Mouse (Mus musculus) embryonic facial prominence, embryonic 10.5 days (tissue): ENCODE measurements at regions not wholly inside any gene's neighbourhood (a gene's known extent, or its start where the extent isn't known, plus 50 kb on each side); places are given as distances from the start of the nearest gene placed in this dataset.

Experiments used
- DNase-seq: peaks from one replicate; pipeline ENCODE4 v3.0.0-alpha.2; 2017; ENCODE audit warnings: low spot score
- H3K27ac ChIP-seq: fragments of 300-500 bp; sonication (generic); replicated peaks from 2 replicates; pipeline ENCODE4 v1.5.1; 2016; ENCODE audit warnings: mild to moderate bottlenecking
- H3K27me3 ChIP-seq: fragments of 300-500 bp; sonication (generic); replicated peaks from 2 replicates; pipeline ENCODE4 v1.6.1; 2016; ENCODE audit warnings: low read depth, mild to moderate bottlenecking; ENCODE audit not compliant: poor library complexity, severe bottlenecking
- H3K36me3 ChIP-seq: fragments of 300-500 bp; sonication (generic); replicated peaks from 2 replicates; pipeline ENCODE4 v1.6.1; 2016; ENCODE audit warnings: mild to moderate bottlenecking, moderate library complexity
- H3K4me1 ChIP-seq: fragments of 300-500 bp; sonication (generic); 2 replicates; pipeline ENCODE4 v1.6.1; 2016
- H3K4me3 ChIP-seq: fragments of 300-500 bp; sonication (generic); 2 replicates; pipeline ENCODE4 v1.5.1; 2016; ENCODE audit warnings: mild to moderate bottlenecking, moderate library complexity
- H3K9me3 ChIP-seq: fragments of 300-500 bp; sonication (generic); 2 replicates; pipeline ENCODE4 v1.6.1; 2016; ENCODE audit warnings: mild to moderate bottlenecking
- WGBS: fragments of 180-500 bp; shearing (Covaris S2); methylation state at CpG from one replicate; pipeline ENCODE4 v1.1.7; 2016; 5-methylcytosine and 5-hydroxymethylcytosine counted together

DNA sequence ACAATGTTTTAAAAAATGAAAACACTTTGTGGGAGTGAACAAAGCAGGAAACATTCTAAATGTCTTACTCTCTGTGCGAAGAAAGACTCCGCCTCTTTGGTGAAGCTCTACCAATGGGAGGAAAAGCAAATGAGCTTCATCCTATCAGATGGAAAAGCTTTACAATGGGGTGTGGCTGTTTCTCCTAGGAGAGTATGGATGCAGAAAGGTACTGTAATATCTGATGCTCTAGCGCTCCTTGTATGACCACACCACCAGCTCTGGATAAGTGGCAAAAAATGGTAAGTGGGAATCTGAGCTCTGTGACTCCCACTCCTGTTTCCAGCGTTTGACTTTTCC lies 242.0 kb upstream of the Ank start:
- no peak for DNase-seq
- no peak overlapping the region for H3K27ac ChIP-seq
- 88% methylated on average over 4 of the region's 4 CpGs for WGBS
- no peaks in the 10 kb centered on the region for H3K9me3 ChIP-seq
- no peaks in the 10 kb centered on the region for H3K36me3 ChIP-seq
- no peaks in the 10 kb centered on the region for H3K27me3 ChIP-seq
- H3K4me3 ChIP-seq = no peak overlapping the region
- H3K4me1 ChIP-seq = no peaks in the 10 kb centered on the region

- WGBS = 84% methylated on average over 5 of the region's 5 CpGs
- DNase-seq = no peak
- H3K27ac ChIP-seq = no peak overlapping the region
- no peak overlapping the region for H3K4me3 ChIP-seq
- H3K9me3 ChIP-seq = no peaks in the 10 kb centered on the region
- no peaks in the 10 kb centered on the region for H3K27me3 ChIP-seq
- H3K4me1 ChIP-seq = no peaks in the 10 kb centered on the region
- no peaks in the 10 kb centered on the region for H3K36me3 ChIP-seq
Observed at GRCm38 (mm10) chr15:27232804-27233203, 233.7 kb upstream of the Ank start.

DNA sequence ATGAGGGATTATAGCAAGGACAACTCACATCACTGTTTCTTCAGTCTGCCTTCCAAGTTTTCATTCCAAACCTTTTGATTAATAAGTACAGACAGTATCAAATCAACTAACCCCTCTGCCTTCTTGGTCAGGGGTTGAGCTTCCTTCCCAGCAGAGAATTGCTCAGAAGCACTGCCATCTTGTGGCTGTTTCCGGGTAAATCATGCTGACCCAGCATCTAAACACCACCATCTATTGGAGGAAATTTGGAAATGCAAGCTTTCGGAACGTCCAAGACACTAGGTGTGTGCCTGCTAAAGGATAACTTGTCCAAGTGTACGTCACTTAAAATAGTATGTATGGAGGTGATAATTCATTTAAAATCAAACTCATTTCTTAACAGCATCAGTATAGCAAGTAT lies 231.7 kb upstream of the Ank start:
- no peaks in the 10 kb centered on the region for H3K27me3 ChIP-seq
- H3K27ac ChIP-seq = no peak overlapping the region
- DNase-seq = peak; percentile 71
- WGBS = 21% methylated on average over 4 of the region's 4 CpGs
- no peaks in the 10 kb centered on the region for H3K4me1 ChIP-seq
- no peak overlapping the region for H3K4me3 ChIP-seq
- H3K36me3 ChIP-seq = no peaks in the 10 kb centered on the region
- H3K9me3 ChIP-seq = no peaks in the 10 kb centered on the region

DNA sequence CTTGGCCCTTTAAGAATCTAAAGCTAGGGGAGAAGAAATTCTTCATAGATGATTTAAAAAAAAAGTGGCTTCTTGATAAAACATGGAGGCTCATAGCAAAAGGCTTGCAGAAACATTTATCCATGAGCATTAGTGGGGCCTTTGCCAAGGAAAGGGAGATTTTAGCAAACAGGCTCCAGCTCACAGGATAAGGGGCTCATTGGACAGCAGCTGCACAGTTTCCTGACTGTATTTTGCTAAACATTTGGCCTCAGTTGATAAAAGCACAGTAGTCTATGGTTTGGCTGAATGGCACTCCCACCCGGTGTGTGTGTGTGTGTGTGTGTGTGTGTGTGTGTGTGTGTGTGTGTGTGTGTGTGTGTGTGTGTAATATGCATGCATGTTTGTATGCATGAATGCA lies 228.2 kb upstream of the Ank start:
- no peaks in the 10 kb centered on the region for H3K27me3 ChIP-seq
- H3K4me3 ChIP-seq = no peak overlapping the region
- no peaks in the 10 kb centered on the region for H3K36me3 ChIP-seq
- DNase-seq = no peak
- no peaks in the 10 kb centered on the region for H3K4me1 ChIP-seq
- H3K27ac ChIP-seq = no peak overlapping the region
- 90% methylated on average over 1 of the region's 1 CpGs for WGBS
- no peaks in the 10 kb centered on the region for H3K9me3 ChIP-seq

- Histone ChIP-seq H3K4me3 (no peak overlapping the region), H3K27me3 (no peaks in the 10 kb centered on the region), H3K4me1 (no peaks in the 10 kb centered on the region), H3K36me3 (no peaks in the 10 kb centered on the region), H3K27ac (no peak overlapping the region), H3K9me3 (no peaks in the 10 kb centered on the region)
- 75% methylated on average over 3 of the region's 3 CpGs for WGBS
- DNase-seq = no peak
Observed at GRCm38 (mm10) chr15:27246302-27246701, 220.2 kb upstream of the Ank start.

- DNase-seq = no peak
- Histone ChIP-seq H3K36me3 (no peaks in the 10 kb centered on the region), H3K27me3 (no peaks in the 10 kb centered on the region), H3K4me1 (no peaks in the 10 kb centered on the region), H3K9me3 (no peaks in the 10 kb centered on the region), H3K4me3 (no peak overlapping the region), H3K27ac (no peak overlapping the region)
- WGBS = 83% methylated on average over 6 of the region's 6 CpGs
Observed at GRCm38 (mm10) chr15:27258984-27259853, 207.3 kb upstream of the Ank start.

GRCm38 (mm10) chr15:27259854-27260191 lies 206.7 kb upstream of the Ank start:
- no peak for DNase-seq
- 91% methylated on average over 2 of the region's 2 CpGs for WGBS
- H3K36me3 ChIP-seq = no peaks in the 10 kb centered on the region
- no peaks in the 10 kb centered on the region for H3K4me1 ChIP-seq
- no peaks in the 10 kb centered on the region for H3K9me3 ChIP-seq
- no peak overlapping the region for H3K4me3 ChIP-seq
- no peak overlapping the region for H3K27ac ChIP-seq
- no peaks in the 10 kb centered on the region for H3K27me3 ChIP-seq

- no peaks in the 10 kb centered on the region for H3K9me3 ChIP-seq
- no peak overlapping the region for H3K27ac ChIP-seq
- WGBS = 90% methylated on average over 2 of the region's 2 CpGs
- H3K27me3 ChIP-seq = no peaks in the 10 kb centered on the region
- DNase-seq = no peak
- no peak overlapping the region for H3K4me3 ChIP-seq
- no peaks in the 10 kb centered on the region for H3K4me1 ChIP-seq
- no peaks in the 10 kb centered on the region for H3K36me3 ChIP-seq
Observed at GRCm38 (mm10) chr15:27270203-27270602, 196.3 kb upstream of the Ank start.

DNA sequence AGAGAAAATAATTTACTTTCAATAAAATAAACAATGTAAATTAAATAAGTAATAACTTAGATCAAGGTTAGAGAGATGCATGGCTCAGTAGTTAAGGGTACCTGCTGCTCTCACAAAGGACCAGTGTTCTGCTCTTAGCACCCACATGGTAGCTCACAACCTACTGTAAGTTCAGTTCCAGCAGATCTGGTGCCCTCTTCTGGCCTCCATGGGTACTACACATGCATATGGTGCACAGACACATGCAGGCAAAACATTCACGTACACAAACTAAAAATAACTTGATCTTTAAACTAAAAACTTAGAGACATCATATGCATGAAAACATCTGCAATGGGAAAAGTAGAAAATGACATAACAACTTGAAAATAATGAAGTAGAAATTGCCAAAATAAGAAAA lies 184.2 kb upstream of the Ank start:
- Histone ChIP-seq H3K27me3 (no peaks in the 10 kb centered on the region), H3K9me3 (peaks cover 8% of the 10 kb centered on the region; the same call in 1 of the 2 replicates), H3K27ac (no peak overlapping the region), H3K36me3 (no peaks in the 10 kb centered on the region), H3K4me3 (no peak overlapping the region), H3K4me1 (no peaks in the 10 kb centered on the region)
- 94% methylated on average over 1 of the region's 1 CpGs for WGBS
- no peak for DNase-seq

- DNase-seq = no peak
- WGBS = 74% methylated on average over 4 of the region's 4 CpGs
- H3K27me3 ChIP-seq = no peaks in the 10 kb centered on the region
- no peak overlapping the region for H3K27ac ChIP-seq
- H3K36me3 ChIP-seq = no peaks in the 10 kb centered on the region
- 0 out of 2 replicates have a peak, but pooled peaks cover 2% of the 10 kb centered on the region for H3K4me1 ChIP-seq
- H3K4me3 ChIP-seq = no peak overlapping the region
- no peaks in the 10 kb centered on the region for H3K9me3 ChIP-seq
Observed at GRCm38 (mm10) chr15:27303856-27304255, 162.6 kb upstream of the Ank start.

DNA sequence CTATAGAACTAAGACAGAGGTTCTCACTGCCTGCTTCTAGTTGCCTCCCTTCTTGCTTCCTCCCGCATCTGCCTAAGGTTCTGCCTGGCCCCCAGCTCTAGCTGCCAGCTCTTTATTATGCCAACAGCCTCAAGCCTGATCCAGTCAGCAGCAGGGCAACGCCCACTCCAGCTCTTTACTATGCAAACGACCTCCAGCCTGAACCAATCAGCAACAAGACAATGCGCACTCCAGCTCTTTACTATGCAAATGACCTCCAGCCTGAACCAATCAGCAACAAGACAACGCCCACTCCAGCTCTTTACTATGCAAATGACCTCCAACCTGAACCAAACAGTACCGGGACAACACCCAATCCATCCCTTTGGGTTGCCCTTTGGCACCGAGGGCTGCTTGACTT lies 162.2 kb upstream of the Ank start:
- no peaks in the 10 kb centered on the region for H3K36me3 ChIP-seq
- no peaks in the 10 kb centered on the region for H3K9me3 ChIP-seq
- H3K27me3 ChIP-seq = no peaks in the 10 kb centered on the region
- DNase-seq = no peak
- 68% methylated on average over 7 of the region's 7 CpGs for WGBS
- H3K27ac ChIP-seq = no peak overlapping the region
- 0 out of 2 replicates have a peak, but pooled peaks cover 2% of the 10 kb centered on the region for H3K4me1 ChIP-seq
- H3K4me3 ChIP-seq = no peak overlapping the region

DNA sequence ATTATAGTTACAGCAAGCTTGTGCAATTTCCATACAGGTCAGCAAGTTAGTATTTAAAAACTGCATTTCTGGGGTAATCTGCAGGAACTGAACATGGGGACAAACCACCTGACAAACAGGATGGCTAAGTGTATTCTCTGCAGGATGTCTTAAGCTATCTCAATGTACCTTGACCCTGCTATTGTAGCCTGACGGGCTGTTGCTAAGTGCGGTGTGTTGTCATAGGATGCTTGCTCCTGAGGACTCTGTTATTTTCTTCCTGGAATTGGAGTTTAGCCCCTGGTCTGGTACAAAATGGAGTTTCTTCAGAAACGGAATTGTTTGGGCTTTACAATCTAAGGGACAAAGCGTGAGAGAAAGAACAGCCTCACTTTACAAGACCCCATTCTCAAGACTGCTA lies 161.4 kb upstream of the Ank start:
- H3K36me3 ChIP-seq = no peaks in the 10 kb centered on the region
- no peaks in the 10 kb centered on the region for H3K9me3 ChIP-seq
- 0 out of 2 replicates have a peak, but pooled peaks cover 2% of the 10 kb centered on the region for H3K4me1 ChIP-seq
- no peak overlapping the region for H3K4me3 ChIP-seq
- H3K27ac ChIP-seq = no peak overlapping the region
- WGBS = 92% methylated on average over 4 of the region's 4 CpGs
- no peaks in the 10 kb centered on the region for H3K27me3 ChIP-seq
- DNase-seq = no peak

GRCm38 (mm10) chr15:27308639-27309038 lies 157.8 kb upstream of the Ank start:
- 62% methylated on average over 4 of the region's 4 CpGs for WGBS
- DNase-seq = no peak

More at GRCm38 (mm10) chr15:27308639-27309038, 157.8 kb upstream of the Ank start:
- Histone ChIP-seq H3K27ac (no peak overlapping the region), H3K4me1 (0 out of 2 replicates have a peak, but pooled peaks cover 2% of the 10 kb centered on the region), H3K27me3 (no peaks in the 10 kb centered on the region), H3K4me3 (no peak overlapping the region), H3K36me3 (no peaks in the 10 kb centered on the region), H3K9me3 (no peaks in the 10 kb centered on the region)
